Mouse (Mus musculus) heart, postnatal 25 days (tissue): ENCODE data around the gene Nrros. TPM values are rescaled to one million over a fixed set of nuclear protein-coding genes. Genes with fewer than 3 reads are reported as not detected.

Source experiments
- DNase-seq: peaks from one replicate; pipeline ENCODE4 v3.0.0; 2022; ENCODE audit warnings: low spot score
- intact Hi-C: fragments of 180-260 bp; cut with DNase I; formaldehyde crosslinking; loops from one replicate; pipeline ENCODE4 v1.15.1; 2025
- total RNA-seq, 2 experiments: library from RNA; stranded (reverse); gene quantifications; 2 replicates each; pipeline ENCODE4 v1.2.3; 2021

The Nrros gene
- total RNA-seq: 1 to 10 TPM; 5.3 to 5.6 TPM

DNA sequence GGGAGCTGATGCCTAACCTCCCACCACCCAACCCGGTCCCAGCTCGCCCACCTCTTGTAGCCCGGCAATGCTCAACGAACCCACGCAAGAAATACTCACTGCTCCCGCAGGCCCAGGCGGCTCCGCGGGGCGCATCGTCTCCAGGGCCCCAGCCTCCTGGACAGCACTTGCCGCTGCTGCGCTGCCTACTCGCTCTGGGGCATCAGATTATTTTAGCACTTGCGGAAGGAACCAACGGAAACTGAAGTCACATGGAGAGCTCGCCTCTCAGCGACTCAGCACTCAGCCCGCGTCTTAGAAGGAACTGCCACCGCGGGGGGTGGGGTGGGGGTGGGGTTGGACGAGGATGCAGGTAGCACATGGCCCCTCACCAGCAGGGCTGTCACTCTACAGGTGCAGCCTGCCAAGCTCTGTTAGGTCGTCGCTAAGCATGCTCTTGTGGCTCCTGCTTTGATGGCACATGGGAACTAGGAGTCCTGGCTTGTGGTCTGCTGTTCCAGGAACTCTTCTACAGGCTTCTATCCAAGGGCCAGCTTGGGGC, at the start of gene Nrros:
Nrros (minus strand) TSS at position 314 of the 541 bp plus-strand sequence.
- peak; percentile 28 for DNase-seq

DNA sequence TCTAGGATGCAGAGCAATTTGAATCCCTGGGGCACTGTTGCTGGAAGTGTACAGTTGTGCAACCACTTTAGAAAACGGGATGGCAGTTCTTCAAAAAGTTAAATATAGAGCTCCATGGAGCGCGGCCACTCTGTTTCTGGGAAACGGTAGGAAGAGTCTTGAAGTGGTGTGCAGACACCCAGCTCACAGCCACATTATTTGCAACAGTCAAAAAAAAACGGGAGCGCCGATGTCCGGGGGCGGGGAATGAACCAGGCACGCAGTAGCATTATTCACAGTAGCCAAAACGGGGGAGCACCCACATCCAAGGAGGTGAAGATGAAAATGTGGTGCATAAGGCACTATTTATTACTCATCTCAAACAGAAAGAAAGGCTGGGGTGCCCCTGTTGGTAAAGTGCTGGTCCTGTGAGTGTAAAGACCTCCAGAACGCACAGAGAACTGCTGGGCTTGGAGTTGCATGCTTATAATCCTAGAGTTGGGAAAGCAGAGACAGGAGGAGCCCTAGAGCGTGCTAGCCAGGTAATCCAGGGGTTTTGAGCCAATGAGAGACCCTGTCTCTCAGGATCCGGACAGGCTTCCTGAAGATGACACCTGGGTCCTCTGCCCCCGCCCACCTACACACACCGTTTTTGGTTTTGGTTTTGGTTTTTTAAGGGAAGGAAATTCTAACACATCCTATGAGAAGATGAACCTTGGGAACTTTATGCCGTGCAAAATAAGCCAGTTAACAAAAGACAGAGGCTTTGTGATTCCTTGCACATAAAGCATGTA, 49.6 kb upstream of the Nrros start:
- intact Hi-C loops: no loop called here

More for the DNA sequence above, at the start of gene Nrros:
- intact Hi-C loops: loop anchor here (10.0 kb wide), 1 partner anchor 51 kb away; no protein-coding TSS in a partner anchor

GRCm38 (mm10) chr16:32214156-32214555, 48.8 kb upstream of the Nrros start:
- no peak for DNase-seq
- intact Hi-C loops: no loop called here

More for the DNA sequence above, 49.6 kb upstream of the Nrros start:
- no peak for DNase-seq

DNA sequence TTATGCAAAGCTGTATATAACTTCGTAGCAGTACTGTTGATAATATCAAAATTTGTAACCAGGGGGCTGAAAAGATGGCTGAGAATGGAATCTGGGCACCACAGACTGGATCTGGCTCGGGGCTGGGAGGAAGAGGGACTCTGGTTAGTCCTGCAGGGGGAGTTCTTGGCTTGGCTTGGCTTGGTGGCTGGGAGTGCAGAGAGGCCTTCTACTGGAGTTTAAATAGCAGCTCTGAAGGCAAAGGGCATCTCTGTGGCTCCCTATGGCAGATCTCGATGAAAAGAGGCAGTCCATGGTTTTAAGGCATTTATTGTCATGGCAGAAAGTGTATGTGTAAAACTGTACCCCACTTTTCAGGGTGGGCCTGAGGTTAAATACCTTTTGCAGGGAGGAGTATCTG, 39.5 kb upstream of the Nrros start:
- intact Hi-C loops: loop anchor here (5.0 kb wide), 2 partner anchors 42 to 88 kb away; partner anchors contain the start of genes Fbxo45 and Wdr53
- DNase-seq: no peak

DNA sequence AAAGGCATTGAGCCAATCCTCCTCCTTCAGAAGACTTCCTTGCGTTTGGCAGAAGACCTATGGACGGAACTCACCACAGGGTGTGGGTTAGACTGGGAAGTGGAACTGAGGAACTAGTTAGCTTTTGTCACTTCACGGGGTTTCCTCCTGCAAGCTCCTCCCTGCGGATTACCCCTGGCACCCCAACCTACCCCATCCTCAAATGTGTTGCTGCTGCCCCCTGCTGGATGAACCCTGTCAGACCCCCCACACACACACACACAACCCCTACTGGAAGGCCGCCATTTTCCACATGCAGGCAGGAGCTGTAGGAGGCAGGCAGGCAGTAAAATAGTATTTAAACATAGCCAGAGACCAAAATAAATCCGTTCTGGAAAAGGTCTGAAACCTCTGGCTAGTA, 37.3 kb upstream of the Nrros start:
- intact Hi-C loops: loop anchor here (5.0 kb wide), 1 partner anchor 85 kb away; no protein-coding TSS in a partner anchor
- peak; percentile 46 for DNase-seq

GRCm38 (mm10) chr16:32201004-32201325, 35.6 kb upstream of the Nrros start:
- DNase-seq: no peak
- intact Hi-C loops: loop anchor here (5.0 kb wide), 1 partner anchor 84 kb away; no protein-coding TSS in a partner anchor

- DNase-seq: no peak
- intact Hi-C loops: loop anchor here (5.0 kb wide), 1 partner anchor 83 kb away; no protein-coding TSS in a partner anchor
Observed at GRCm38 (mm10) chr16:32200256-32201003, 35.0 kb upstream of the Nrros start.

GRCm38 (mm10) chr16:32190011-32190441, 24.6 kb upstream of the Nrros start:
- intact Hi-C loops: no loop called here

DNA sequence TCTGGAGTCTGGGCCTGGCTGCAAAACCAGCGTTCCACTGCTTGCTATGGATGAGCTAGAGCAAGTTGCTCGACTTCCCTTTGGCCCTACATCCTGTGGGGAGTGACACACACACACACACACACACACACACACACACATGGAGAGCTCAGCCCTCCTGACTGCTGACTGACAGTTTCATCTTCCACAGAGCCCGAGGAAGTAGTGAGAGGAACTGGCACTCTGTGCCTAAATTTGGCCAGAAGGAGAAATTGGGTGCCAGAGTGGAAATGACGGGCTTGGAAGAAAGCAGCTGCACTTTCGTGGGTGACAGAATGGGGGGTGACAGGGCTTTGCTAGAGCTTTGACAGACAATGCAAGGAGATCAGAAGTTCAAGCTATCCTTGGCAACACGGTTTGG, 23.7 kb upstream of the Nrros start:
- DNase-seq: no peak
- intact Hi-C loops: no loop called here

More at GRCm38 (mm10) chr16:32190011-32190441, 24.6 kb upstream of the Nrros start:
- DNase-seq: peak; percentile 17

GRCm38 (mm10) chr16:32186056-32186455, 20.7 kb upstream of the Nrros start:
- DNase-seq: no peak
- intact Hi-C loops: no loop called here

- intact Hi-C loops: no loop called here
- no peak for DNase-seq
Observed at GRCm38 (mm10) chr16:32179333-32179901, 14.0 kb upstream of the Nrros start, which contains the start of gene Bex6. Gene Bex6 (plus strand): TSS chr16:32179823.

DNA sequence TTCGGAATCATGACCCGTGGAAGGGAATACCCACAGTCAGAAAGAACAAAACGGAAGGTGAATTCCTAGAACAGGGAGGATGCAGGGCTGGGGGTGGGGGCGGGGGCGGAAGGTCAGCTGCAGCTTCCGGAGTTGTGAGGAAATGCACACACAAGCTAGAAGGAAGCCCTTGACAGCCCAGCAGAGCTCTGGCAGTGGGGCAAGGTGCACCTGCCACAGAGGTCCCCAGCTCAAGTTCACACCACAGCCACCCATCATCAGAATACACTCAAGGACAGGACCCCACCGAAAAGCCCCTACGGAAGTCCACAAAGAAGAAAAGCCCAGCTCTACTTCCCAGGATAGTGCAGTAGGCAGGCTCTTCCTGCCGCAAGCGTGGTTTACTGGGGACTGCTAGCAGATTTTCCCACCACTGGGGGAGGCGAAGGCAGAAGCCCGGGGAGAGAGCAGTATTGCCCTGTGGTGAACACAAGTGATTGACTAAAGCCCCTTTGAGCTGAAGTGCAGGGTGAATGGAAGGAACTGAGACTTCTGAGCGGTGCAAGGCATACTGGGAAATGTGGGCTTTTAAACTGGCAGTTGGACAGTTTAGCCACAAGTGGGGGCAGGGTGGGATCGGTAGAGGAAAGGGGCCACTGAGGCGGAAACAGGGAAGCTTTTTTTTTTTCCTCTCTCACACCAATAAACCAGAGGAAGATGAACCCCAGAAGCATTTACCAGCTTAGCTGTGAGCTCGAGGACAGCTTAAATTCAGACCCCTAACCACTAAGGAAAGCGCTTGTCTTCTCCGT, 11.7 kb upstream of the Nrros start:
- DNase-seq: no peak
- intact Hi-C loops: no loop called here

DNA sequence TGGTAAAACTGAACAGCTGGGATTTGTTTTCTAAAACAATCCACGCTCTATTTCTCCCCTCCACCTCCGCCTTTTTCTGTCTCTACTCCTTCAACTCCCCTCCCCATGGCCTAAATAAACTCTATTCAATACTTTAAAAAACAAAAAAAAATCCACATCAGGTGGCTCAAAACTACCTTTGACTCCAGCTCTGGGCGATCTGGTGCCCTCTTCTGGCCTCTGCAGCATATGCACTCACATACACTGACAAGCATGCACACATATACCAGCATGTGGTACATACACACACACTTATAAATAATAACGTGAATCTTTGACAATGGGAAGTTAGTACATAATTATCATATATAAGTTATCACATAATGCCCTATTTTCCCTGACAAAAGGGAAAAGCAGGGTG, 9.6 kb upstream of the Nrros start:
- intact Hi-C loops: no loop called here
- no peak for DNase-seq

GRCm38 (mm10) chr16:32174340-32175005, 9.1 kb upstream of the Nrros start:
- intact Hi-C loops: no loop called here

DNA sequence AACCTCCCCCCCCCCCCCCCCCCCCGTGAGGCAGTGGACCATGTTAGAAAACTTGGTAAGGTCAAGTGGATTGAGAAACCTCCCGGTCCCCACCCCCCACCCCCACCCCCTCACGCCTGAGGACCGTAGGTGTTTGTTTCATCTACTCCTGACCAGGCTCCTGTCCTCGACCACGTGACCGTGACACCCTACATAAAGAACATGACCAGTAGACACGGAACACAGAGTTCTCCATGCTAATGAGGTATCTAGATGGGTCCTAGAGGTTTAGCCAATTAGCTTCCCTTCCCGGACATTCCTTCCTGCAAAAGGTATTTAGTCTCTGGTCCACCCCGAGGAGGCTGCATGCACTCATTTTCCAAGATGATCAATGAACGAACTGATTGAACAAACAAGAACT, 8.0 kb upstream of the Nrros start:
- intact Hi-C loops: no loop called here
- no peak for DNase-seq

More at GRCm38 (mm10) chr16:32174340-32175005, 9.1 kb upstream of the Nrros start:
- DNase-seq: no peak

DNA sequence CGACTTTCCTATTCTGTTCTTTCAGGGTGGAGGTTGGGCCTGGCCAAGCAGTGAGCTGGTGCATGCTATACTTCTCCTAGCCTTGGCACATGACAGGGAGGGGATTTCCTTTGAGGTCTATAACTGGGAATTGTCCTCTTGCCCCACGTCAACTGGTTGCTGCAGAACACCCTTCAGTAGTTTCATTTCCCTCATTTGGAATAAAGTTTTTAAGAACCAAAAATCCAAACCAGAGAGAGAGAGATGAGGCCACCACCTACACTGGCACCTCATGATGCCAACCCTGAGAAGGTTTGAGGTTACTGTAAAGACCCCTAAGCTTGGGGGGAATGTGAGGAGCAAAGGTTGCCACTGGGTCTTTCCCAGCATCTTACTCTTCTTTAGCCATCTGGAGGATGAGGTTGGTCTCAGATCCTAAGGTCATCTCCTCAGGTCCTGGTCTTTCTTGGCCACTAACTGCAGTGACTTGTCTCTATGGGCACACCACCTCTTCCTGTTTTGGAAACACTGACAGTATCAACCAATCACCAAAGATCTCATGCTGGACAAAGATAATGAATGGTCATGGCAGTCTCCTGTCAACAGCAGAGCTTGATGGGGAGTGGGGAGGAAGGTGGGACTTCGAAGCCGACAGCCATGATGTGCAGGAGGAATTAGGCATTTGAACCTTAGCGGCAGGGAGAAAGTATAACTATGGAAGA, 5.8 kb upstream of the Nrros start:
- intact Hi-C loops: no loop called here
- DNase-seq: no peak

DNA sequence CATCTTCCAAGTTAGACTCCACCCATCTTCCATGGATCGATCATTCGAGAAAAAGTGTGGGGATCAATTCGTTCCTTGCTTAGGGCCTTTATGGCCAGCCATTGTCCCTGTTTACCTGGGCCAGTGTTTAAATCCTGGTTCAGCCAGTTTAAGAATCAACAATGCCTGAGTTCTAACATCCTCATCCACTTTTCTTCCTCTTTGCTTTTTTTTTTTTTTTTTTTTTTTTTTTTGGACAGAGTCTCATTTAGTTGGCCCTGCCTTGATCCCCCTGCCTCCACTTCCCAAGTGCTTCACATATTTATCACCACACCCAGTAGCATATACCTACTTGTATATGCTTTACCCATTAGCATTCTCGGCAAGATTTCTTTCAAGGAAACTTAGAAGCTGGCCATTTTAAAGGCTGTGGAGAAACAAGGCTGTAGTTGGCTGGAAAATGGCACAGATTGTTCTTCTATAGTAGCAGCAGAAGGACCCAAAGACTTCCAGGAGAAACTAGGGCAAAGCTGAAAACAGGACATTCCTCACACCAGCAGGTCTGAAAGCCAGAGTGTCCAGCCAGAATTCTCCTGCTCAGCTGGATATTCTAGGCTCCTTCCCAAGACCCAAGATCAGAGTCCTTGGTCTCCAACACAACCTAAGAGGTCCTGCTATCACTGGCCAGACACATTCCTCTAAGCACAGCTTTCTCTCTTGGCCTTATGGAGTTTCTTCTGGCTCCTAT, 2.6 kb upstream of the Nrros start:
- no peak for DNase-seq
- intact Hi-C loops: loop anchor here (10.0 kb wide), 1 partner anchor 53 kb away; no protein-coding TSS in a partner anchor
